Comparison of ENCODE assay signal across 8 mouse cellular contexts in the genomic region with DNA sequence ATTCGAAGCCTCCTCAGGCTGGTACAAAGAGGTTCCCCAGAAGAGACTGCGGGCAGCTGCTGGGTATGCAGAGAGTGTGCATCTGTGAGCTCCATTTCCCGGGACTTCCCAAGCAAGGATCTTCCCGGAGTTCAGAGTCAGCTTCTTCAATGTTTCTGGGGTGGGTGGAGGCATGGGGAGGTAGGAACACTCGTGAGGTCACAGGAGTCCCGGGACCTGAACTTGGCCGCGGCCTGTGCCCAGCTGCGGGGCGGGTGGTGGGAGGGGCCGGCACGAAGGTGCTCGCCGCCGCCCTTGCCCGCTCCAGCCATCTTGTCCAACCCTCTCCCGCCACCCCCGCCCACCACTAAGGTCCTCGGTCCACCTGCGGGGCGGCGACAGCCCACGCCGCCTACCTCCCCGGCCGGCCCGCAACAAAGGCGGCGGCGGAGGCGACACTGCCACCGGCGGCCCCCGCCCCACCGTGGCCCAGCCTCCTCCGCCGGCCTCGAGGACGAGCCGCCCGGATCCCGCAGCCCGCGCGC. TPM values are rescaled to one million over a fixed set of nuclear protein-coding genes. Genes with fewer than 3 reads are reported as not detected.
A peak's percentile ranks its signal among the peaks of the same experiment; 100 is the strongest.
DNase-seq lines count a peak whose midpoint lies in the region; ATAC-seq and TF ChIP-seq lines count a peak whose summit lies in the region.

No protein-coding gene starts in this region.

- H3K27ac ChIP-seq in cerebellum, adult 2 months (ENCODE audit: insufficient read depth, low read length), result no peak overlapping the region; the same call in 1 of the 2 replicates
- no peak overlapping the region for H3K27ac ChIP-seq in ES-E14 (ENCODE audit: insufficient read depth, low read depth, low read length, poor library complexity, severe bottlenecking)
- peak overlapping the region; percentile 85 for H3K27ac ChIP-seq in embryonic facial prominence, embryonic 12.5 days
- peak overlapping the region; percentile 87 for H3K27ac ChIP-seq in heart, postnatal 0 days (ENCODE audit: low read depth)
- peak overlapping the region; percentile 87 for H3K27ac ChIP-seq in stomach, postnatal 0 days (replicated peaks)

- H3K36me3 ChIP-seq in ES-E14 (ENCODE audit: control insufficient read depth, insufficient read depth, low read length, poor library complexity, severe bottlenecking), result no peaks in the 10 kb centered on the region
- H3K36me3 ChIP-seq in embryonic facial prominence, embryonic 12.5 days, result peaks cover 32% of the 10 kb centered on the region
- peaks cover 15% of the 10 kb centered on the region for H3K36me3 ChIP-seq in heart, postnatal 0 days (replicated peaks; ENCODE audit: control insufficient read depth, insufficient read depth, low read length)
- H3K36me3 ChIP-seq in megakaryocyte, embryonic 14.5 days (replicated peaks; ENCODE audit: low read length), result peaks cover 38% of the 10 kb centered on the region
- peaks cover 5% of the 10 kb centered on the region; the same call in 1 of the 2 replicates for H3K36me3 ChIP-seq in stomach, postnatal 0 days (ENCODE audit: control insufficient read depth, insufficient read depth, low read length)

- H3K4me3 ChIP-seq in cerebellum, adult 2 months (replicated peaks; ENCODE audit: insufficient read depth, low read depth, low read length), result peak overlapping the region; percentile 73
- H3K4me3 ChIP-seq in ES-E14 (ENCODE audit: insufficient read depth in 1 of 2, low read depth in 1 of 2, low read length in 2 of 2, poor library complexity in 1 of 2, severe bottlenecking in 1 of 2), result peak overlapping the region; percentile 44 to 66; a peak in 3 of 4 replicates
- H3K4me3 ChIP-seq in embryonic facial prominence, embryonic 12.5 days, result peak overlapping the region; percentile 86
- peak overlapping the region; percentile 72 for H3K4me3 ChIP-seq in heart, postnatal 0 days (ENCODE audit: low read depth, low read length)
- peak overlapping the region; percentile 92 for H3K4me3 ChIP-seq in megakaryocyte, embryonic 14.5 days (replicated peaks)
- H3K4me3 ChIP-seq in stomach, postnatal 0 days (ENCODE audit: low read depth, low read length), result peak overlapping the region; percentile 71

- no peak for DNase-seq in cerebellum, adult 2 months
- no peak for DNase-seq in cerebellum, postnatal 4 days (ENCODE audit: low spot score in 2 of 2)
- no peak for DNase-seq in ES-E14 (ENCODE audit: low read depth, low spot score)
- peak; percentile 34 for DNase-seq in heart, postnatal 0 days (ENCODE audit: low spot score)
- peak; percentile 62 to 77 for DNase-seq in kidney, postnatal 4 days
- DNase-seq in stomach, postnatal 0 days (ENCODE audit: low spot score), result peak; percentile 70

- peak overlapping the region; percentile 64 for H3K9ac ChIP-seq in ES-E14 (ENCODE audit: insufficient read depth, low read depth, low read length, poor library complexity, severe bottlenecking)
- H3K9ac ChIP-seq in embryonic facial prominence, embryonic 12.5 days, result peak overlapping the region; percentile 85
- peak overlapping the region; percentile 69 for H3K9ac ChIP-seq in heart, postnatal 0 days (replicated peaks; ENCODE audit: low read depth, low read length)
- peak overlapping the region; percentile 81 for H3K9ac ChIP-seq in stomach, postnatal 0 days (ENCODE audit: low read length)

- WGBS in cerebellum, adult 2 months, result under 1% methylated on average over 43 of the region's 45 CpGs
- 2% methylated on average over 41 of the region's 45 CpGs for WGBS in embryonic facial prominence, embryonic 12.5 days
- 1% methylated on average over 32 of the region's 45 CpGs for WGBS in heart, postnatal 0 days
- 1% methylated on average over 36 of the region's 45 CpGs for WGBS in stomach, postnatal 0 days

- TF ChIP-seq POLR2A in cerebellum, adult 2 months (IDR thresholded peaks at IDR 0.05; ENCODE audit: borderline replicate concordance, insufficient read depth, low read length), result no peak

- H3K9me3 ChIP-seq in ES-E14 (ENCODE audit: control insufficient read depth, insufficient read depth, low read depth, low read length), result no peaks in the 10 kb centered on the region
- H3K9me3 ChIP-seq in embryonic facial prominence, embryonic 12.5 days, result peaks cover 12% of the 10 kb centered on the region
- no peaks in the 10 kb centered on the region for H3K9me3 ChIP-seq in heart, postnatal 0 days (replicated peaks; ENCODE audit: control insufficient read depth, low read length)
- peaks cover 21% of the 10 kb centered on the region for H3K9me3 ChIP-seq in megakaryocyte, embryonic 14.5 days
- no peaks in the 10 kb centered on the region for H3K9me3 ChIP-seq in stomach, postnatal 0 days (ENCODE audit: control insufficient read depth, low read length)

- ATAC-seq in embryonic facial prominence, embryonic 12.5 days (ENCODE audit: insufficient number of reproducible peaks, insufficient read depth, low FRiP score, low TSS enrichment), result peak; percentile 53
- peak; percentile 81 for ATAC-seq in heart, postnatal 0 days (ENCODE audit: insufficient read depth, low read depth)
- peak; percentile 85 for ATAC-seq in stomach, postnatal 0 days (ENCODE audit: low FRiP score, low TSS enrichment)

- no peaks in the 10 kb centered on the region for H3K4me1 ChIP-seq in cerebellum, adult 2 months (ENCODE audit: control insufficient read depth, insufficient read depth, low read length)
- H3K4me1 ChIP-seq in ES-E14 (ENCODE audit: control insufficient read depth in 2 of 2, insufficient read depth in 2 of 2, low read length in 2 of 2, poor library complexity in 1 of 2), result no peaks in the 10 kb centered on the region
- H3K4me1 ChIP-seq in embryonic facial prominence, embryonic 12.5 days, result peaks cover 13% of the 10 kb centered on the region
- peaks cover 19% of the 10 kb centered on the region; the same call in 1 of the 2 replicates for H3K4me1 ChIP-seq in heart, postnatal 0 days (ENCODE audit: control insufficient read depth, insufficient read depth)
- H3K4me1 ChIP-seq in megakaryocyte, embryonic 14.5 days, result peaks cover 16% of the 10 kb centered on the region
- H3K4me1 ChIP-seq in stomach, postnatal 0 days (replicated peaks; ENCODE audit: control insufficient read depth, insufficient read depth), result peaks cover 3% of the 10 kb centered on the region; the same call in 1 of the 2 replicates

- H3K4me2 ChIP-seq in embryonic facial prominence, embryonic 12.5 days (replicated peaks), result peak overlapping the region; percentile 75
- H3K4me2 ChIP-seq in heart, postnatal 0 days (ENCODE audit: low read depth, low read length), result peak overlapping the region; percentile 91
- H3K4me2 ChIP-seq in stomach, postnatal 0 days (replicated peaks; ENCODE audit: low read depth), result peak overlapping the region; percentile 91

- TF ChIP-seq CTCF in cerebellum, adult 2 months (IDR thresholded peaks at IDR 0.05; ENCODE audit: borderline replicate concordance, insufficient read depth, low read depth, low read length), result no peak
- TF ChIP-seq CTCF in heart, postnatal 0 days (IDR thresholded peaks at IDR 0.05; ENCODE audit: low read depth), result no peak
- TF ChIP-seq CTCF in stomach, postnatal 0 days (IDR thresholded peaks at IDR 0.05; ENCODE audit: low read depth), result no peak

- TF ChIP-seq EP300 in heart, postnatal 0 days (IDR thresholded peaks at IDR 0.05; ENCODE audit: low read depth), result no peak
- no peak for TF ChIP-seq EP300 in stomach, postnatal 0 days (optimal IDR thresholded peaks at IDR 0.05)

- in situ Hi-C loops in ES-E14 (cut with MboI; ENCODE audit: low sequenced_read_pairs in 2 of 2, unreplicated experiment in 2 of 2), result no loop called here

- H3K27me3 ChIP-seq in cerebellum, adult 2 months (ENCODE audit: control insufficient read depth, insufficient read depth, low read length), result no peaks in the 10 kb centered on the region
- H3K27me3 ChIP-seq in embryonic facial prominence, embryonic 12.5 days, result no peaks in the 10 kb centered on the region
- no peaks in the 10 kb centered on the region for H3K27me3 ChIP-seq in heart, postnatal 0 days (ENCODE audit: control insufficient read depth, insufficient read depth, low read length)
- H3K27me3 ChIP-seq in megakaryocyte, embryonic 14.5 days (replicated peaks), result peaks cover 27% of the 10 kb centered on the region
- H3K27me3 ChIP-seq in stomach, postnatal 0 days (ENCODE audit: control insufficient read depth, insufficient read depth, low read length), result no peaks in the 10 kb centered on the region

TF ChIP-seq in ES-E14, 5 proteins besides CTCF, POLR2A, EP300 and RAD21:
- TF ChIP-seq ZNF384 (IDR thresholded peaks at IDR 0.05; ENCODE audit: low read depth, low read length), result no peak
- TF ChIP-seq MAFK (IDR thresholded peaks at IDR 0.05; ENCODE audit: insufficient read depth, low read depth, low read length), result no peak
- TF ChIP-seq HCFC1 (IDR thresholded peaks at IDR 0.05; ENCODE audit: borderline replicate concordance, insufficient read depth, low read length), result no peak
- no peak for TF ChIP-seq ZC3H11A (IDR thresholded peaks at IDR 0.05; ENCODE audit: borderline replicate concordance, low read depth, low read length)
- no peak for TF ChIP-seq CHD2 (IDR thresholded peaks at IDR 0.05; ENCODE audit: low read depth, low read length)

RNA-seq across cellular contexts. Expression of a gene that starts 0.4 kb away (rescaled TPM):
- polyA plus RNA-seq in cerebellum, adult 2 months (2012; rRNA removed), result 40.2 and 42.0 TPM in 2 replicates
- 3.0 and 3.5 TPM in 2 replicates for total RNA-seq in ES-E14 (2012; rRNA removed)
- 27.8 and 31.0 TPM in 2 replicates for polyA plus RNA-seq in embryonic facial prominence, embryonic 12.5 days (2016; fragmentation: Nextera tagmentation; extraction: Ambion mirVana)
- total RNA-seq in heart, postnatal 0 days (2014; rRNA removed; ENCODE audit: low replicate concordance), result 17.9 and 26.3 TPM in 2 replicates
- 5.4 TPM in 2 replicates for polyA plus RNA-seq in heart, postnatal 0 days (2015; fragmentation: Nextera tagmentation; extraction: Ambion mirVana)
- 0.20 and 1.3 TPM in 2 replicates for polyA plus RNA-seq in megakaryocyte, embryonic 14.5 days (2012; ENCODE audit: insufficient read depth, low replicate concordance)
- polyA plus RNA-seq in stomach, postnatal 0 days (2015; fragmentation: Nextera tagmentation; extraction: Ambion mirVana), result 4.0 and 4.1 TPM in 2 replicates

RNA-seq across cellular contexts. Expression of a gene that starts 30.3 kb away (rescaled TPM):
- 50.2 and 50.8 TPM in 2 replicates for polyA plus RNA-seq in cerebellum, adult 2 months (2012; rRNA removed)
- 5.1 and 5.5 TPM in 2 replicates for total RNA-seq in ES-E14 (2012; rRNA removed)
- polyA plus RNA-seq in embryonic facial prominence, embryonic 12.5 days (2016; fragmentation: Nextera tagmentation; extraction: Ambion mirVana), result 65.8 and 66.0 TPM in 2 replicates
- 24.7 and 26.3 TPM in 2 replicates for total RNA-seq in heart, postnatal 0 days (2014; rRNA removed; ENCODE audit: low replicate concordance)
- 20.8 and 22.1 TPM in 2 replicates for polyA plus RNA-seq in heart, postnatal 0 days (2015; fragmentation: Nextera tagmentation; extraction: Ambion mirVana)
- polyA plus RNA-seq in megakaryocyte, embryonic 14.5 days (2012; ENCODE audit: insufficient read depth, low replicate concordance), result 2.3 and 14.0 TPM in 2 replicates
- polyA plus RNA-seq in stomach, postnatal 0 days (2015; fragmentation: Nextera tagmentation; extraction: Ambion mirVana), result 18.6 and 18.8 TPM in 2 replicates

Comparison
In these comparisons a context has a peak if more than half of its experiments do, and no peak if none do; other contexts are left out.
1. DNase-seq: peak in heart, postnatal 0 days (single experiment), kidney, postnatal 4 days (2 of 2) and stomach, postnatal 0 days (single experiment); none in cerebellum, adult 2 months (0 of 2), cerebellum, postnatal 4 days (0 of 2) and ES-E14 (single experiment).
2. H3K27ac ChIP-seq: peak in embryonic facial prominence, embryonic 12.5 days (single experiment), heart, postnatal 0 days (single experiment) and stomach, postnatal 0 days (single experiment); none in cerebellum, adult 2 months (single experiment) and ES-E14 (single experiment).
3. Peak in every context shown above with its lines, with median percentiles within 50 percentile points of each other: H3K4me3 ChIP-seq, H3K9ac ChIP-seq, ATAC-seq and H3K4me2 ChIP-seq.